Mouse (Mus musculus) heart, embryonic 16.5 days (tissue): ENCODE data around the gene Ap2a2. TPM values are rescaled to one million over a fixed set of nuclear protein-coding genes. Genes with fewer than 3 reads are reported as not detected.
"Not testable (repeated sequence)": the region's sequence is repeated elsewhere in the genome, so short reads cannot be mapped to it uniquely, and the experiment has no call there.

ENCODE experiments used
- ATAC-seq: fragments of 200-750 bp; cut with Nextera tagmentation; replicated peaks from 2 replicates; pipeline ENCODE4 v1.8.0; 2017; ENCODE audit warnings: moderate number of reproducible peaks; ENCODE audit not compliant: insufficient read depth, low FRiP score; ENCODE audit errors: extremely low read depth
- H3K27ac ChIP-seq: fragments of 300-500 bp; sonication (generic); 2 replicates; pipeline ENCODE4 v1.5.1; 2014; ENCODE audit warnings: mild to moderate bottlenecking, low read length, control low read depth, moderate library complexity
- H3K27me3 ChIP-seq: fragments of 300-500 bp; sonication (generic); 2 replicates; pipeline ENCODE4 v1.6.1; 2014; ENCODE audit warnings: low read length, mixed read lengths; ENCODE audit not compliant: control insufficient read depth, insufficient read depth
- H3K36me3 ChIP-seq: fragments of 300-500 bp; sonication (generic); 2 replicates; pipeline ENCODE4 v1.6.1; 2014; ENCODE audit not compliant: control insufficient read depth, insufficient read depth
- H3K4me1 ChIP-seq: fragments of 300-500 bp; sonication (generic); 2 replicates; pipeline ENCODE4 v1.6.1; 2014; ENCODE audit warnings: low read length, mixed read lengths; ENCODE audit not compliant: control insufficient read depth, insufficient read depth
- H3K4me2 ChIP-seq: fragments of 300-500 bp; sonication (generic); 2 replicates; pipeline ENCODE4 v1.6.1; 2014; ENCODE audit warnings: low read depth, mild to moderate bottlenecking, control low read depth, low read length
- H3K4me3 ChIP-seq: fragments of 300-500 bp; sonication (generic); 2 replicates; pipeline ENCODE4 v1.5.1; 2014; ENCODE audit warnings: mild to moderate bottlenecking, control low read depth, low read length
- H3K9ac ChIP-seq: fragments of 300-500 bp; sonication (generic); 2 replicates; pipeline ENCODE4 v1.6.1; 2014; ENCODE audit warnings: low read length, control low read depth
- H3K9me3 ChIP-seq: fragments of 300-500 bp; sonication (generic); replicated peaks from 2 replicates; pipeline ENCODE4 v1.6.1; 2016; ENCODE audit warnings: low read length; ENCODE audit not compliant: control insufficient read depth
- WGBS: fragments of 180-500 bp; shearing (Covaris S2); extraction: QIAGEN DNeasy Blood & Tissue Kit; methylation state at CpG from one replicate; pipeline ENCODE4 v1.1.7; 2014; 5-methylcytosine and 5-hydroxymethylcytosine counted together
- polyA plus RNA-seq: library from polyadenylated mRNA; unstranded; fragments of >200 nt; fragmentation: Nextera tagmentation; extraction: Ambion mirVana; gene quantifications from 2 replicates; pipeline ENCODE4 v1.2.1, GENCODE M21; 2015

The Ap2a2 gene
- polyA plus RNA-seq, 1 experiment from 2014 or later = 54.9 TPM

GRCm38 (mm10) chr7:141584048-141584841 is 22.3 kb downstream of the Ap2a2 start:
- Histone ChIP-seq H3K9me3 (no peaks in the 10 kb centered on the region), H3K4me1 (no peaks in the 10 kb centered on the region), H3K36me3 (peaks cover 7% of the 10 kb centered on the region), H3K27ac (no peak overlapping the region), H3K27me3 (no peaks in the 10 kb centered on the region), H3K4me3 (no peak overlapping the region), H3K4me2 (no peak overlapping the region), H3K9ac (no peak overlapping the region)
- no peak for ATAC-seq
- WGBS = 84% methylated on average over 4 of the region's 5 CpGs

GRCm38 (mm10) chr7:141585288-141585687 is 23.3 kb downstream of the Ap2a2 start:
- Histone ChIP-seq H3K27ac (no peak overlapping the region), H3K9ac (no peak overlapping the region), H3K9me3 (no peaks in the 10 kb centered on the region), H3K4me1 (no peaks in the 10 kb centered on the region), H3K4me3 (no peak overlapping the region), H3K27me3 (no peaks in the 10 kb centered on the region), H3K4me2 (no peak overlapping the region), H3K36me3 (peaks cover 10% of the 10 kb centered on the region)
- WGBS = 63% methylated on average over 4 of the region's 4 CpGs
- ATAC-seq = no peak

- ATAC-seq = no peak
Observed at GRCm38 (mm10) chr7:141585881-141586280, 23.9 kb downstream of the Ap2a2 start.

GRCm38 (mm10) chr7:141588890-141589289 is 26.9 kb downstream of the Ap2a2 start:
- no peak for ATAC-seq
- Histone ChIP-seq H3K27me3 (no peaks in the 10 kb centered on the region), H3K4me1 (peaks cover 2% of the 10 kb centered on the region; the same call in 1 of the 2 replicates), H3K4me2 (no peak overlapping the region), H3K27ac (no peak overlapping the region), H3K9ac (no peak overlapping the region), H3K4me3 (no peak overlapping the region), H3K9me3 (no peaks in the 10 kb centered on the region), H3K36me3 (peaks cover 16% of the 10 kb centered on the region)
- WGBS = 64% methylated on average over 6 of the region's 6 CpGs

More at GRCm38 (mm10) chr7:141585881-141586280, 23.9 kb downstream of the Ap2a2 start:
- peaks cover 13% of the 10 kb centered on the region for H3K36me3 ChIP-seq
- WGBS = 56% methylated on average over 1 of the region's 1 CpGs
- H3K4me2 ChIP-seq = no peak overlapping the region
- no peak overlapping the region for H3K9ac ChIP-seq
- H3K9me3 ChIP-seq = no peaks in the 10 kb centered on the region
- H3K27ac ChIP-seq = no peak overlapping the region
- no peaks in the 10 kb centered on the region for H3K4me1 ChIP-seq
- no peak overlapping the region for H3K4me3 ChIP-seq
- H3K27me3 ChIP-seq = no peaks in the 10 kb centered on the region

- not testable (repeated sequence) for H3K4me2 ChIP-seq, H3K27ac ChIP-seq, ATAC-seq, H3K4me3 ChIP-seq, H3K9ac ChIP-seq, H3K4me1 ChIP-seq, H3K27me3 ChIP-seq, H3K9me3 ChIP-seq
- H3K36me3 ChIP-seq = peaks cover 17% of the 10 kb centered on the region
- 88% methylated on average over 5 of the region's 7 CpGs for WGBS
Observed at GRCm38 (mm10) chr7:141590249-141590648, 28.3 kb downstream of the Ap2a2 start.

GRCm38 (mm10) chr7:141590959-141591358 is 29.0 kb downstream of the Ap2a2 start:
- Histone ChIP-seq H3K9me3 (no peaks in the 10 kb centered on the region), H3K27ac (no peak overlapping the region), H3K4me1 (peaks cover 2% of the 10 kb centered on the region; the same call in 1 of the 2 replicates), H3K4me2 (no peak overlapping the region), H3K9ac (no peak overlapping the region), H3K4me3 (no peak overlapping the region), H3K36me3 (peaks cover 17% of the 10 kb centered on the region), H3K27me3 (no peaks in the 10 kb centered on the region)
- no peak for ATAC-seq
- WGBS = 91% methylated on average over 8 of the region's 8 CpGs

GRCm38 (mm10) chr7:141592096-141592495 is 30.1 kb downstream of the Ap2a2 start:
- ATAC-seq = no peak
- 76% methylated on average over 1 of the region's 1 CpGs for WGBS
- Histone ChIP-seq H3K4me3 (no peak overlapping the region), H3K4me1 (peaks cover 2% of the 10 kb centered on the region; the same call in 1 of the 2 replicates), H3K9me3 (no peaks in the 10 kb centered on the region), H3K36me3 (peaks cover 20% of the 10 kb centered on the region), H3K27me3 (no peaks in the 10 kb centered on the region), H3K4me2 (no peak overlapping the region), H3K9ac (no peak overlapping the region), H3K27ac (no peak overlapping the region)

GRCm38 (mm10) chr7:141593056-141593455 is 31.1 kb downstream of the Ap2a2 start:
- no peak for ATAC-seq
- 89% methylated on average over 6 of the region's 6 CpGs for WGBS
- no peak overlapping the region for H3K27ac ChIP-seq
- peaks cover 24% of the 10 kb centered on the region for H3K36me3 ChIP-seq
- H3K4me1 ChIP-seq = peaks cover 2% of the 10 kb centered on the region; the same call in 1 of the 2 replicates
- no peaks in the 10 kb centered on the region for H3K27me3 ChIP-seq
- H3K4me3 ChIP-seq = no peak overlapping the region
- H3K9ac ChIP-seq = no peak overlapping the region
- H3K4me2 ChIP-seq = no peak overlapping the region
- no peaks in the 10 kb centered on the region for H3K9me3 ChIP-seq

- 76% methylated on average over 1 of the region's 1 CpGs for WGBS
- no peak overlapping the region for H3K4me2 ChIP-seq
- no peak overlapping the region for H3K27ac ChIP-seq
- H3K9me3 ChIP-seq = no peaks in the 10 kb centered on the region
- H3K4me3 ChIP-seq = no peak overlapping the region
- no peaks in the 10 kb centered on the region for H3K27me3 ChIP-seq
- ATAC-seq = no peak
- H3K9ac ChIP-seq = no peak overlapping the region
- peaks cover 27% of the 10 kb centered on the region for H3K36me3 ChIP-seq
- peaks cover 1% of the 10 kb centered on the region; the same call in 1 of the 2 replicates for H3K4me1 ChIP-seq
Observed at GRCm38 (mm10) chr7:141596971-141597370, 35.0 kb downstream of the Ap2a2 start.
